Mouse (Mus musculus): ENCODE results near the gene Ms4a5. TPM values are rescaled to one million over a fixed set of nuclear protein-coding genes. Genes with fewer than 3 reads are reported as not detected.
"Not testable (repeated sequence)": the region's sequence is repeated elsewhere in the genome, so short reads cannot be mapped to it uniquely, and the experiment has no call there.

Ms4a5 gene
- polyA plus RNA-seq, 1 experiment, result not detected

DNA sequence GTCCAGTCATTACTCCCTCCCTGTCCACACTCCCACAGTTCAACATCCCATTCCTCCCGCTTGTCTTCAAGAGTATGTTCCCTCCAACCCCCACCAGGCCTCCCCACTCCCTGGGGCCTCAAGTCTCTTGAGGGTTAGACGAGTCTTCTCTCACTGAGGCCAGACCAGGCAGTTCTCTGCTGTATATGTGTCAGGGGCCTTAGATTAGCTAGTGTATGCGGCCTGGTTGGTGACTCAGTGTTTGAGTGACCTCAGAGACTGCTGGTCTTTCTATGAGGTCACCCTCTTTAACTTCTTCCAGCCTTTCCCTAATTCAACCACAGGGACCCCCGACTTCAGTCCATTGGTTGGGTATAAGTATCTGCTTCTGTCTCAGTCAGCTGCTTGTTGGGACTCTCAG is 16.7 kb downstream of the Ms4a5 start:
- H3K4me1 ChIP-seq (ENCODE audit: control insufficient read depth, insufficient read depth, low read length), result no peaks in the 10 kb centered on the region
- no peak for TF ChIP-seq CTCF (IDR thresholded peaks at IDR 0.05; ENCODE audit: borderline replicate concordance, insufficient read depth, low read length)
- no peak for TF ChIP-seq POLR2A (IDR thresholded peaks at IDR 0.05; ENCODE audit: low read depth, low read length)

DNA sequence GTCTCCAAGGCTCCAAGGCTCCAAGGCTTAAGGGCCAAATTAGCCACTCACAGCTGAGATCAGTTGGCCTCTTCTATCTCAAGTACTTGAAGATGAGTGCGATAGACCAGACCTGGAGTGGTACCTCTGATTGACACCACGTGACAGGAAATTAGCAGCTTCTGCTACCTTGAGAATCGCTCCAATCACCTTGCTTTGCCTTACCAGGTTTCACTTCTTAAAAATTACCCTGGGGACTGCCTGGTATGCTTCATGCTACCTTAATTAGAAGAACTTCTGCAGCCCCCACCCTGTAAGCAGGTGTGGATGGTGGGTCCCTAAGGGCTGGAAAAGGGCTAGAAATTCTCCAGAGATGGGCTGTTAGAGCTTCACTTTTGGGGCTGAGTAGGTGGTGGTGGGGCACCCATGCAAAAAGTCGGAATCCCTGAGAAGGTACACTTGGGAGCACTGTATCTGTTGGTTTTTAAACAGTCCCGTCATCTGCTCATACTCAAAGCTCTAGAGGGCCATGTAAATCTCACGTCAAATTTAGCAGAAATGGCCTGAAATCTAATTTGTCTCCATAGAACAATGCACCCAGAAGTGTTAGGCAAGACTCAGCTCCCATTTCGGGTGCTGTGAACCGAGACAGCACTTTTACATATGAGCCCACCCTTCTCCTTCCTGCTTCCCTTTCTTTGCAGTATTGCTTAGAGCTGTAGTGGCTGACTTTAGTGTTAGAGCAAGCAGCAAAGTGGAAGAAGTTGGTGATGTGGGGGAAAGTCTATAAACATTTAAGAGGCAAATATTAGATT is 17.4 kb downstream of the Ms4a5 start, which contains the start of gene Ms4a1:
Ms4a1 (minus strand) TSS at position 190 of the 794 bp plus-strand sequence.
- TF ChIP-seq CTCF (IDR thresholded peaks at IDR 0.05; ENCODE audit: borderline replicate concordance, insufficient read depth, low read length), result no peak
- no peak for TF ChIP-seq POLR2A (IDR thresholded peaks at IDR 0.05; ENCODE audit: low read depth, low read length)
- Histone ChIP-seq H3K27ac (ENCODE audit: insufficient read depth, low read length) (no peak within 1 kb of the TSS), H3K4me3 (ENCODE audit: insufficient read depth, low read length) (no peak within 1 kb of the TSS), H3K4me1 (ENCODE audit: control insufficient read depth, insufficient read depth, low read length) (no peaks in the 10 kb centered on the region)

More for the DNA sequence above, 16.7 kb downstream of the Ms4a5 start:
- no peak overlapping the region for H3K4me3 ChIP-seq (ENCODE audit: insufficient read depth, low read length)
- H3K27ac ChIP-seq (ENCODE audit: insufficient read depth, low read length), result no peak overlapping the region

- TF ChIP-seq POLR2A (IDR thresholded peaks at IDR 0.05; ENCODE audit: low read depth, low read length) (no peak), CTCF (IDR thresholded peaks at IDR 0.05; ENCODE audit: borderline replicate concordance, insufficient read depth, low read length) (no peak)
- no peak overlapping the region for H3K27ac ChIP-seq (ENCODE audit: insufficient read depth, low read length)
- H3K4me1 ChIP-seq (ENCODE audit: control insufficient read depth, insufficient read depth, low read length), result no peaks in the 10 kb centered on the region
Measured at GRCm38 (mm10) chr19:11264602-11265185, 19.0 kb downstream of the Ms4a5 start.

GRCm38 (mm10) chr19:11263549-11263948 is 20.1 kb downstream of the Ms4a5 start:
- no peak overlapping the region for H3K27ac ChIP-seq (ENCODE audit: insufficient read depth, low read length)
- H3K4me1 ChIP-seq (ENCODE audit: control insufficient read depth, insufficient read depth, low read length), result no peaks in the 10 kb centered on the region
- TF ChIP-seq POLR2A (IDR thresholded peaks at IDR 0.05; ENCODE audit: low read depth, low read length), result no peak
- no peak for TF ChIP-seq CTCF (IDR thresholded peaks at IDR 0.05; ENCODE audit: borderline replicate concordance, insufficient read depth, low read length)
- no peak overlapping the region for H3K4me3 ChIP-seq (ENCODE audit: insufficient read depth, low read length)

More at GRCm38 (mm10) chr19:11264602-11265185, 19.0 kb downstream of the Ms4a5 start:
- H3K4me3 ChIP-seq (ENCODE audit: insufficient read depth, low read length), result no peak overlapping the region

- not testable (repeated sequence) for H3K4me1 ChIP-seq (ENCODE audit: control insufficient read depth, insufficient read depth, low read length); H3K27ac ChIP-seq (ENCODE audit: insufficient read depth, low read length); H3K4me3 ChIP-seq (ENCODE audit: insufficient read depth, low read length)
Measured at GRCm38 (mm10) chr19:11262932-11263331, 20.7 kb downstream of the Ms4a5 start.

- H3K4me1 ChIP-seq (ENCODE audit: control insufficient read depth, insufficient read depth, low read length), result no peaks in the 10 kb centered on the region
- no peak overlapping the region for H3K27ac ChIP-seq (ENCODE audit: insufficient read depth, low read length)
- H3K4me3 ChIP-seq (ENCODE audit: insufficient read depth, low read length), result no peak overlapping the region
- no peak for TF ChIP-seq POLR2A (IDR thresholded peaks at IDR 0.05; ENCODE audit: low read depth, low read length)
- no peak for TF ChIP-seq CTCF (IDR thresholded peaks at IDR 0.05; ENCODE audit: borderline replicate concordance, insufficient read depth, low read length)
Measured at GRCm38 (mm10) chr19:11261522-11261921, 22.2 kb downstream of the Ms4a5 start.

GRCm38 (mm10) chr19:11244230-11244629 is 39.4 kb downstream of the Ms4a5 start:
- no peak overlapping the region for H3K27ac ChIP-seq (ENCODE audit: insufficient read depth, low read length)
- H3K4me1 ChIP-seq (ENCODE audit: control insufficient read depth, insufficient read depth, low read length), result no peaks in the 10 kb centered on the region
- TF ChIP-seq CTCF (IDR thresholded peaks at IDR 0.05; ENCODE audit: borderline replicate concordance, insufficient read depth, low read length), result no peak
- no peak for TF ChIP-seq POLR2A (IDR thresholded peaks at IDR 0.05; ENCODE audit: low read depth, low read length)
- H3K4me3 ChIP-seq (ENCODE audit: insufficient read depth, low read length), result no peak overlapping the region

DNA sequence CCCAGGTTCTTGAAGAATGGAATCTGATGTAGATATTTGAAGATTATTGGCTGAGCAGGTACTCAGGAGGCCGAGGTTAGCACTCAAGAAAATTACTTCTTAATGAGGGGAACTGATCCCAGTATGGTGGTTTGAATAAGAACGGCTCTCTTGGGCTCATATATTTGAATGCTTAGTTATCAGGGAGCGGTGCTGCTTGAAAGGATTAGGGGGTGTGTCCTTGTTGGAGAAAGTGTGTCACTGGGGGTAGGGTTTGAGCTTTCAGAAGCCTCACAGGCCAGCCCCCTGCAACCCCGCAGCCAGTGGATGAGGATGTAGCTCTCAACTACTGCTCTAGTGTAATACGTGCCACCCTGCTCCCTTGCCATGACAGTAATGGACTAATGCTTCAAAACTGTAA is 41.1 kb downstream of the Ms4a5 start:
- H3K4me3 ChIP-seq (ENCODE audit: insufficient read depth, low read length), result no peak overlapping the region
- H3K27ac ChIP-seq (ENCODE audit: insufficient read depth, low read length), result no peak overlapping the region
- no peaks in the 10 kb centered on the region for H3K4me1 ChIP-seq (ENCODE audit: control insufficient read depth, insufficient read depth, low read length)
- TF ChIP-seq CTCF (IDR thresholded peaks at IDR 0.05; ENCODE audit: borderline replicate concordance, insufficient read depth, low read length), result no peak
- TF ChIP-seq POLR2A (IDR thresholded peaks at IDR 0.05; ENCODE audit: low read depth, low read length), result no peak

- 0 out of 2 replicates have a peak, but pooled peaks cover 3% of the 10 kb centered on the region for H3K4me1 ChIP-seq (ENCODE audit: control insufficient read depth, insufficient read depth, low read length)
- TF ChIP-seq POLR2A (IDR thresholded peaks at IDR 0.05; ENCODE audit: low read depth, low read length) (no peak), CTCF (IDR thresholded peaks at IDR 0.05; ENCODE audit: borderline replicate concordance, insufficient read depth, low read length) (no peak)
Measured at GRCm38 (mm10) chr19:11235820-11236219, 47.9 kb downstream of the Ms4a5 start.

More at GRCm38 (mm10) chr19:11235820-11236219, 47.9 kb downstream of the Ms4a5 start:
- H3K4me3 ChIP-seq (ENCODE audit: insufficient read depth, low read length), result no peak overlapping the region
- no peak overlapping the region; the same call in 1 of the 2 replicates for H3K27ac ChIP-seq (ENCODE audit: insufficient read depth, low read length)
